31 mouse cellular contexts compared by ENCODE assay signal in genomic region chr8:124011580-124011979, GRCm38 (mm10). TPM values are rescaled to one million over a fixed set of nuclear protein-coding genes. Genes with fewer than 3 reads are reported as not detected.
DNase-seq lines count a peak whose midpoint lies in the region; ATAC-seq and TF ChIP-seq lines count a peak whose summit lies in the region.
"Had no signal": no experiment of that assay in that cellular context is flagged by ENCODE, and none has a peak within 500 bp of the region (broad histone marks: within the 10 kb centered on the region; RNA-seq: fewer than 3 reads in every experiment).

No protein-coding gene starts in this region.

- H3K27me3 ChIP-seq in heart, embryonic 12.5 days (replicated peaks), result no peaks in the 10 kb centered on the region
- H3K27me3 ChIP-seq in heart, postnatal 0 days (ENCODE audit: control insufficient read depth, insufficient read depth, low read length), result no peaks in the 10 kb centered on the region
- no peaks in the 10 kb centered on the region for H3K27me3 ChIP-seq in ES-Bruce4 (ENCODE audit: control insufficient read depth, insufficient read depth, low read length, poor library complexity, severe bottlenecking)
- H3K27me3 ChIP-seq: embryonic facial prominence, embryonic 13.5 days; forebrain, embryonic 15.5 days; hindbrain, embryonic 13.5 days; limb, embryonic 15.5 days; lung, embryonic 15.5 days; stomach, embryonic 15.5 days had no signal

- peaks cover 17% of the 10 kb centered on the region for H3K4me1 ChIP-seq in heart, embryonic 12.5 days (replicated peaks)
- H3K4me1 ChIP-seq in heart, postnatal 0 days (ENCODE audit: control insufficient read depth, insufficient read depth), result peaks cover 5% of the 10 kb centered on the region
- H3K4me1 ChIP-seq in ES-Bruce4 (ENCODE audit: control insufficient read depth, insufficient read depth, low read length), result peaks cover 10% of the 10 kb centered on the region
- H3K4me1 ChIP-seq: forebrain, embryonic 10.5 days; forebrain, embryonic 15.5 days; limb, embryonic 10.5 days; limb, embryonic 15.5 days; lung, embryonic 15.5 days had no signal

- H3K4me2 ChIP-seq in heart, embryonic 12.5 days, result peak overlapping the region; percentile 14; the same call in 1 of the 2 replicates
- no peak overlapping the region for H3K4me2 ChIP-seq in heart, postnatal 0 days (ENCODE audit: low read depth, low read length)
- H3K4me2 ChIP-seq: embryonic facial prominence, embryonic 13.5 days; forebrain, embryonic 15.5 days; hindbrain, embryonic 13.5 days; limb, embryonic 15.5 days; lung, embryonic 15.5 days; midbrain, embryonic 11.5 days; stomach, embryonic 15.5 days had no signal

- TF ChIP-seq EP300 in heart, postnatal 0 days (IDR thresholded peaks at IDR 0.05; ENCODE audit: low read depth), result no peak
- no peak for TF ChIP-seq EP300 in ES-Bruce4 (IDR thresholded peaks at IDR 0.05; ENCODE audit: insufficient read depth, low read depth, low read length)

- no peak for ATAC-seq in heart, embryonic 12.5 days (ENCODE audit: insufficient number of reproducible peaks, low FRiP score)
- peak; percentile 60; the same call in 1 of the 2 replicates for ATAC-seq in heart, postnatal 0 days (ENCODE audit: insufficient read depth, low read depth)
- no peak for ATAC-seq in inflammation-experienced regulatory T-cells, adult 6 months
- ATAC-seq: forebrain, embryonic 15.5 days; intestine, postnatal 0 days; midbrain, embryonic 16.5 days had no signal

- peak overlapping the region; percentile 42; the same call in 1 of the 2 replicates for H3K27ac ChIP-seq in heart, embryonic 12.5 days (ENCODE audit: poor library complexity, severe bottlenecking)
- peak overlapping the region; percentile 36 for H3K27ac ChIP-seq in heart, postnatal 0 days (ENCODE audit: low read depth)
- H3K27ac ChIP-seq in ES-Bruce4 (ENCODE audit: insufficient read depth, low read length), result peak overlapping the region; percentile 91
- H3K27ac ChIP-seq: embryonic facial prominence, embryonic 13.5 days; forebrain, embryonic 10.5 days; forebrain, embryonic 15.5 days; gastrocnemius, adult 2 months; hindbrain, embryonic 13.5 days; limb, embryonic 10.5 days; limb, embryonic 15.5 days; lung, embryonic 15.5 days; stomach, embryonic 15.5 days had no signal

- no peak for TF ChIP-seq CTCF in heart, postnatal 0 days (IDR thresholded peaks at IDR 0.05; ENCODE audit: low read depth)
- TF ChIP-seq CTCF in ES-Bruce4 (IDR thresholded peaks at IDR 0.05; ENCODE audit: low read depth, low read length), result no peak

- DNase-seq in heart, postnatal 4 days, result no peak
- DNase-seq in heart, postnatal 0 days (ENCODE audit: low spot score), result peak; percentile 42
- DNase-seq in heart, adult 9 months (ENCODE audit: low spot score in 2 of 2), result no peak
- DNase-seq in ZHBTc4 (ENCODE audit: low read depth, low spot score), result peak; percentile 71
- no peak for DNase-seq in thymus, postnatal 14 days
- DNase-seq: adrenal gland, postnatal 25 days; cerebellum, adult 11-12 months; cerebellum, postnatal 10 days; gastrocnemius, adult 2 months; gastrocnemius, postnatal 36 days; heart, postnatal 36 days; kidney, adult 9 months; kidney, postnatal 10 days; layer of hippocampus, adult 9-11 months; lung, postnatal 36 days; right cerebral cortex, postnatal 25 days had no signal

- WGBS in heart, embryonic 12.5 days, result 49% methylated on average over 3 of the region's 3 CpGs
- 33% methylated on average over 3 of the region's 3 CpGs for WGBS in heart, postnatal 0 days

- TF ChIP-seq POLR2A in ES-Bruce4 (IDR thresholded peaks at IDR 0.05; ENCODE audit: insufficient read depth, low read length), result no peak

- peaks cover 34% of the 10 kb centered on the region for H3K36me3 ChIP-seq in heart, embryonic 12.5 days
- H3K36me3 ChIP-seq in heart, postnatal 0 days (replicated peaks; ENCODE audit: control insufficient read depth, insufficient read depth, low read length), result peaks cover 34% of the 10 kb centered on the region
- H3K36me3 ChIP-seq in ES-Bruce4 (ENCODE audit: control insufficient read depth, insufficient read depth, low read length, poor library complexity, severe bottlenecking), result peaks cover 42% of the 10 kb centered on the region

- H3K9me3 ChIP-seq in heart, embryonic 12.5 days (replicated peaks), result no peaks in the 10 kb centered on the region
- no peaks in the 10 kb centered on the region for H3K9me3 ChIP-seq in heart, postnatal 0 days (replicated peaks; ENCODE audit: control insufficient read depth, low read length)
- H3K9me3 ChIP-seq in ES-Bruce4 (replicated peaks; ENCODE audit: control insufficient read depth, insufficient read depth, low read length, poor library complexity, severe bottlenecking), result no peaks in the 10 kb centered on the region
- H3K9me3 ChIP-seq: embryonic facial prominence, embryonic 13.5 days; forebrain, embryonic 10.5 days; forebrain, embryonic 15.5 days; G1E; hindbrain, embryonic 13.5 days; limb, embryonic 10.5 days; limb, embryonic 15.5 days; lung, embryonic 15.5 days; stomach, embryonic 15.5 days had no signal

- no peak overlapping the region for H3K9ac ChIP-seq in heart, embryonic 12.5 days
- no peak overlapping the region for H3K9ac ChIP-seq in heart, postnatal 0 days (replicated peaks; ENCODE audit: low read depth, low read length)
- H3K9ac ChIP-seq in ES-Bruce4 (ENCODE audit: low read depth, poor library complexity, severe bottlenecking), result no peak overlapping the region
- H3K9ac ChIP-seq: embryonic facial prominence, embryonic 13.5 days; forebrain, embryonic 15.5 days; hindbrain, embryonic 13.5 days; limb, embryonic 15.5 days; lung, embryonic 15.5 days; stomach, embryonic 15.5 days had no signal

- no peak overlapping the region for H3K4me3 ChIP-seq in heart, embryonic 12.5 days
- no peak overlapping the region for H3K4me3 ChIP-seq in heart, postnatal 0 days (ENCODE audit: low read depth, low read length)
- H3K4me3 ChIP-seq in ES-Bruce4 (ENCODE audit: low read depth, low read length), result no peak overlapping the region
- H3K4me3 ChIP-seq: embryonic facial prominence, embryonic 13.5 days; forebrain, embryonic 10.5 days; forebrain, embryonic 15.5 days; gastrocnemius, adult 2 months; hindbrain, embryonic 13.5 days; limb, embryonic 10.5 days; limb, embryonic 15.5 days; lung, embryonic 15.5 days; stomach, embryonic 15.5 days had no signal

RNA-seq across cellular contexts. Expression of gene Taf5l, which starts 9.6 kb away (rescaled TPM):
- polyA plus RNA-seq in heart, embryonic 12.5 days (2016; fragmentation: Nextera tagmentation; extraction: Ambion mirVana), result 31.2 and 32.2 TPM in 2 replicates
- total RNA-seq in heart, postnatal 4 days (2021), result 10 to 100 TPM; 27.5 to 29.9 TPM
- total RNA-seq in heart, postnatal 0 days (2014; rRNA removed; ENCODE audit: low replicate concordance), result 31.8 and 46.3 TPM in 2 replicates
- polyA plus RNA-seq in heart, postnatal 0 days (2015; fragmentation: Nextera tagmentation; extraction: Ambion mirVana), result 14.1 and 17.2 TPM in 2 replicates
- 62.3 and 68.1 TPM in 2 replicates for polyA plus RNA-seq in ES-Bruce4 (2011; ENCODE audit: insufficient read depth, insufficient read length, low read depth, missing spikeins)
- polyA plus RNA-seq in inflammation-experienced regulatory T-cells, adult 6 months (2017; shearing (Covaris generic)), result 10 to 100 TPM in 2 of 3 experiments, 1 to 10 TPM in 1; 9.2 to 15.4 (median 12.3) TPM

RNA-seq across cellular contexts. Expression of gene Urb2, which starts 9.7 kb away (rescaled TPM):
- polyA plus RNA-seq in heart, embryonic 12.5 days (2016; fragmentation: Nextera tagmentation; extraction: Ambion mirVana), result 5.6 TPM in 2 replicates
- total RNA-seq in heart, postnatal 4 days (2021), result 10 to 100 TPM; 10.8 to 11.1 TPM
- total RNA-seq in heart, postnatal 0 days (2014; rRNA removed; ENCODE audit: low replicate concordance), result 9.8 and 11.7 TPM in 2 replicates
- polyA plus RNA-seq in heart, postnatal 0 days (2015; fragmentation: Nextera tagmentation; extraction: Ambion mirVana), result 0.74 and 0.97 TPM in 2 replicates
- 48.5 and 49.7 TPM in 2 replicates for polyA plus RNA-seq in ES-Bruce4 (2011; ENCODE audit: insufficient read depth, insufficient read length, low read depth, missing spikeins)
- polyA plus RNA-seq in inflammation-experienced regulatory T-cells, adult 6 months (2017; shearing (Covaris generic)), result 1 to 10 TPM; 4.0 to 5.2 (median 4.3) TPM

RNA-seq across cellular contexts. Expression of gene Abcb10, which starts 28.7 kb away (rescaled TPM):
- 36.1 and 37.3 TPM in 2 replicates for polyA plus RNA-seq in heart, embryonic 12.5 days (2016; fragmentation: Nextera tagmentation; extraction: Ambion mirVana)
- total RNA-seq in heart, postnatal 4 days (2021), result 10 to 100 TPM; 36.9 to 37.8 TPM
- 34.5 and 48.2 TPM in 2 replicates for total RNA-seq in heart, postnatal 0 days (2014; rRNA removed; ENCODE audit: low replicate concordance)
- polyA plus RNA-seq in heart, postnatal 0 days (2015; fragmentation: Nextera tagmentation; extraction: Ambion mirVana), result 17.1 and 17.2 TPM in 2 replicates
- 19.1 and 20.3 TPM in 2 replicates for polyA plus RNA-seq in ES-Bruce4 (2011; ENCODE audit: insufficient read depth, insufficient read length, low read depth, missing spikeins)
- 1 to 10 TPM; 1.2 to 2.6 (median 1.3) TPM for polyA plus RNA-seq in inflammation-experienced regulatory T-cells, adult 6 months (2017; shearing (Covaris generic))

Comparison
In these comparisons a context has a peak if more than half of its experiments do, and no peak if none do; other contexts are left out.
1. DNase-seq: peak in heart, postnatal 0 days (single experiment) and ZHBTc4 (single experiment); none in heart, postnatal 4 days (single experiment), heart, adult 9 months (0 of 2) and thymus, postnatal 14 days (single experiment).
2. H3K27ac ChIP-seq: peak in every context shown above with its lines; median percentile 91 in ES-Bruce4; 42 in heart, embryonic 12.5 days; 36 in heart, postnatal 0 days.